Mouse (Mus musculus) liver, adult 2 months (tissue): ENCODE results near the gene Gpx4.

Source experiments
- CTCF ChIP-seq: fragments of 200-500 bp; IDR thresholded peaks from 2 replicates; pipeline ENCODE4 v1.5.1; 2011; ENCODE audit warnings: low read depth, low read length, control low read depth
- POLR2A ChIP-seq: fragments of 200-500 bp; IDR thresholded peaks from 2 replicates; pipeline ENCODE4 v1.6.1; 2011; ENCODE audit warnings: low read length, control low read depth; ENCODE audit not compliant: insufficient read depth; ENCODE audit errors: extremely low read depth

GRCm38 (mm10) chr10:80105460-80105859 is 58.5 kb downstream of the Gpx4 start, which contains the start of gene Sbno2:
- TF ChIP-seq CTCF (no peak), POLR2A (no peak)
